Mouse (Mus musculus) myocyte (in vitro differentiated cells): ENCODE data around the gene Rbbp5.

Experiments used
- CEBPB ChIP-seq: IDR thresholded peaks from 2 replicates; pipeline ENCODE4 v1.6.1; 2011; ENCODE audit warnings: mild to moderate bottlenecking, moderate library complexity; ENCODE audit not compliant: poor library complexity, insufficient read depth, severe bottlenecking
- E2F4 ChIP-seq: IDR thresholded peaks from one replicate; pipeline ENCODE4 v1.6.1; 2011; ENCODE audit warnings: mild to moderate bottlenecking, control low read depth, moderate library complexity; ENCODE audit not compliant: insufficient read depth
- MAX ChIP-seq: IDR thresholded peaks from one replicate; pipeline ENCODE4 v1.6.1; 2011; ENCODE audit warnings: low read depth, mild to moderate bottlenecking, control low read depth
- MYOD1 ChIP-seq, 3 experiments: IDR thresholded peaks; one replicate each; pipeline ENCODE4 v1.6.1; 2011; ENCODE audit warnings: control low read depth in 2 of 3, low read depth in 2 of 3, mild to moderate bottlenecking in 2 of 3, moderate library complexity in 1 of 3; ENCODE audit not compliant: insufficient read length in 2 of 3, control insufficient read depth in 1 of 3
- MYOG ChIP-seq, 3 experiments: IDR thresholded peaks; one replicate each; pipeline ENCODE4 v1.6.1; 2011; ENCODE audit warnings: control low read depth in 2 of 3, low read depth in 2 of 3, mild to moderate bottlenecking in 2 of 3; ENCODE audit not compliant: insufficient read length in 2 of 3, control insufficient read depth in 1 of 3, insufficient read depth in 1 of 3
- POLR2A ChIP-seq: IDR thresholded peaks from one replicate; pipeline ENCODE4 v1.6.1; 2011; ENCODE audit warnings: low read depth, mild to moderate bottlenecking, control low read depth, moderate library complexity; ENCODE audit not compliant: insufficient read length
- POLR2AphosphoS2 ChIP-seq: IDR thresholded peaks from one replicate; pipeline ENCODE4 v1.6.1; 2011; ENCODE audit warnings: low read depth, control low read depth; ENCODE audit not compliant: insufficient read length
- REST ChIP-seq: IDR thresholded peaks from one replicate; pipeline ENCODE4 v1.6.1; 2011; ENCODE audit warnings: mild to moderate bottlenecking, control low read depth, moderate library complexity; ENCODE audit not compliant: insufficient read depth, insufficient read length
- SRF ChIP-seq: IDR thresholded peaks from one replicate; pipeline ENCODE4 v1.6.1; 2011; ENCODE audit warnings: low read depth; ENCODE audit not compliant: control insufficient read depth, insufficient read length
- TCF12 ChIP-seq: IDR thresholded peaks from one replicate; pipeline ENCODE4 v1.6.1; 2011; ENCODE audit warnings: mild to moderate bottlenecking, control low read depth; ENCODE audit not compliant: poor library complexity, insufficient read depth, severe bottlenecking
- USF1 ChIP-seq: IDR thresholded peaks from one replicate; pipeline ENCODE4 v1.6.1; 2011; ENCODE audit warnings: low read depth, mild to moderate bottlenecking, control low read depth, moderate library complexity

GRCm38 (mm10) chr1:132472537-132472936 lies 4.6 kb upstream of the Rbbp5 start:
- TF ChIP-seq USF1 (no peak), POLR2A (no peak), CEBPB (no peak), TCF12 (no peak), SRF (no peak), MAX (no peak), POLR2AphosphoS2 (no peak), MYOD1 (IDR thresholded peaks at IDR 0.05; ENCODE audit: control insufficient read depth in 1 of 3, insufficient read length in 2 of 3, low read depth in 2 of 3) (no peak), MYOG (IDR thresholded peaks at IDR 0.05; ENCODE audit: control insufficient read depth in 1 of 3, insufficient read depth in 1 of 3, insufficient read length in 2 of 3, low read depth in 2 of 3) (no peak), E2F4 (no peak), REST (no peak)
